Mouse (Mus musculus) intestine, embryonic 15.5 days (tissue): ENCODE measurements at regions not wholly inside any gene's neighbourhood (a gene's known extent, or its start where the extent isn't known, plus 50 kb on each side); places are given as distances from the start of the nearest gene placed in this dataset.

ENCODE experiments used
- ATAC-seq: fragments of 200-750 bp; cut with Nextera tagmentation; 2 replicates; pipeline ENCODE4 v1.8.0; 2017; ENCODE audit warnings: moderate TSS enrichment, moderate library complexity
- H3K27ac ChIP-seq: fragments of 300-500 bp; sonication (generic); 2 replicates; pipeline ENCODE4 v1.5.1; 2015; ENCODE audit warnings: mild to moderate bottlenecking, inconsistent platforms
- H3K27me3 ChIP-seq: fragments of 300-500 bp; sonication (generic); replicated peaks from 2 replicates; pipeline ENCODE4 v1.6.1; 2015; ENCODE audit warnings: inconsistent platforms
- H3K36me3 ChIP-seq: fragments of 300-500 bp; sonication (generic); 2 replicates; pipeline ENCODE4 v1.6.1; 2015; ENCODE audit warnings: inconsistent platforms
- H3K4me1 ChIP-seq: fragments of 300-500 bp; sonication (generic); replicated peaks from 2 replicates; pipeline ENCODE4 v1.6.1; 2015; ENCODE audit warnings: inconsistent platforms
- H3K4me2 ChIP-seq: fragments of 300-500 bp; sonication (generic); replicated peaks from 2 replicates; pipeline ENCODE4 v1.6.1; 2015; ENCODE audit warnings: mild to moderate bottlenecking, inconsistent platforms
- H3K4me3 ChIP-seq: fragments of 300-500 bp; sonication (generic); replicated peaks from 2 replicates; pipeline ENCODE4 v1.5.1; 2015; ENCODE audit warnings: inconsistent platforms
- H3K9ac ChIP-seq: fragments of 300-500 bp; sonication (generic); 2 replicates; pipeline ENCODE4 v1.6.1; 2015; ENCODE audit warnings: inconsistent platforms
- H3K9me3 ChIP-seq: fragments of 300-500 bp; sonication (generic); 2 replicates; pipeline ENCODE4 v1.6.1; 2016; ENCODE audit warnings: inconsistent platforms
- WGBS: fragments of 180-500 bp; shearing (Covaris S2); methylation state at CpG from one replicate; pipeline ENCODE4 v1.1.7; 2015; 5-methylcytosine and 5-hydroxymethylcytosine counted together

- WGBS: 88% methylated on average over 12 of the region's 12 CpGs
- no peak overlapping the region for H3K27ac ChIP-seq
- no peak overlapping the region for H3K9ac ChIP-seq
- H3K4me3 ChIP-seq: no peak overlapping the region
- no peak for ATAC-seq
- H3K4me2 ChIP-seq: no peak overlapping the region
- no peaks in the 10 kb centered on the region for H3K27me3 ChIP-seq
- H3K36me3 ChIP-seq: no peaks in the 10 kb centered on the region
- H3K9me3 ChIP-seq: no peaks in the 10 kb centered on the region
- H3K4me1 ChIP-seq: no peaks in the 10 kb centered on the region
Observed at GRCm38 (mm10) chr10:122615658-122616057, 62.9 kb upstream of the Ppm1h start.

DNA sequence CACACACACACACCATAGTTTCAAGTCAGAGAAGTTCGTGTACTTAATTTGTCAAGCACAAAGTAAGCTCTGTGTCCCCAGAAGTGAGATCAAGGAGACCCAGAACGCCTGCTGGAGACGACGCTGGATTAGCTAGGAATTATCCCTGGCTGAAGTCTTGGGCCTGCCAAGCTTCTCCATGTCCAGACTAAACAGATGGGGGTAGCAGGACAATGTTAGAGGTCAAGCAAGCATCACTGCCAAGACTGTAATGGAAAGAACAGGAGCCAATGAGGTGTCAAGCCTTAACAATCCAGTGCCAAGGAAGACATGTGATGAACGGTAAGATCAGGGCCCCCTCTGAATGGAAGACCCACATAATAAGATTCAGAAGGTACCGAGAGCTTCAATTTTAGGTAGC lies 62.2 kb upstream of the Ppm1h start:
- ATAC-seq: no peak
- WGBS: 66% methylated on average over 6 of the region's 6 CpGs
- no peaks in the 10 kb centered on the region for H3K4me1 ChIP-seq

GRCm38 (mm10) chr10:122618854-122619253 lies 59.7 kb upstream of the Ppm1h start:
- Histone ChIP-seq H3K4me3 (no peak overlapping the region), H3K36me3 (no peaks in the 10 kb centered on the region), H3K27me3 (no peaks in the 10 kb centered on the region), H3K4me1 (no peaks in the 10 kb centered on the region), H3K4me2 (no peak overlapping the region), H3K27ac (no peak overlapping the region), H3K9ac (no peak overlapping the region), H3K9me3 (no peaks in the 10 kb centered on the region)
- ATAC-seq: no peak
- 72% methylated on average over 3 of the region's 3 CpGs for WGBS

More for the DNA sequence above, 62.2 kb upstream of the Ppm1h start:
- Histone ChIP-seq H3K27me3 (no peaks in the 10 kb centered on the region), H3K36me3 (no peaks in the 10 kb centered on the region), H3K9me3 (no peaks in the 10 kb centered on the region), H3K4me2 (no peak overlapping the region), H3K9ac (no peak overlapping the region), H3K27ac (no peak overlapping the region), H3K4me3 (no peak overlapping the region)

DNA sequence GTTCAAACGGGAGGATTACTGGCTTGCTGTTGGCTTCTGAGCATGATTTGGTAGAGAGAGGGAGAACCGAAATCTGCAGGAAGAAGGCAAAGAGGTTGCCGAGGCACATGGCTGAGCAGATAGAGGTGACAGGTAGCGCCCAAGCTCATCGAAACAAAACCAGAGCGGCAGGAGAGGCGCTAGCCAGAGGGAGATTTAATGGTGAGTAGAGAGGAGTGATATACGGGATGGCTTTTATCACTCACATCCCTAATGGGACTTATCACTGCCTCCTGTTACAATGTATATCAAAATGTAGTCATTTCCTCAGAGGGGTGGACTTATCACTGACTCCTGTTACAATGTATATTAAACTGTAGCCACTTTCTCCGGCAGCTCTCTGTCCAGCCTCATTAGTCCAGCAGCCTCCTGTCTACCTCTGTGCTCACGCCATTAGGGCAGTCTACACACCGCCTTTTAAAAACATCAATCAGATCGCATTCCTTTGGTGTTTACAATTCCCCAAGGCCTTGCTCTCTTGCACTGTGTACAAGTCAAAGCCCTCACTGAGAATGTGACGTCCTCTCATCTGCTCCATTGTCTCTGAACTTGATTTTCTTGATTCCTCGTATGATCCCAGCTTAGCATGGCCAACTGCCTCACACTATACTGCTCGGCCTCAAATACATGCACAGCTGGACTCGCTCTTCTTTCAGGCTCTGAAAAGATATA lies 59.0 kb upstream of the Ppm1h start:
- Histone ChIP-seq H3K4me2 (no peak overlapping the region), H3K4me3 (no peak overlapping the region), H3K27ac (no peak overlapping the region), H3K36me3 (no peaks in the 10 kb centered on the region), H3K27me3 (no peaks in the 10 kb centered on the region), H3K4me1 (no peaks in the 10 kb centered on the region), H3K9ac (no peak overlapping the region), H3K9me3 (no peaks in the 10 kb centered on the region)
- ATAC-seq: no peak
- 51% methylated on average over 16 of the region's 16 CpGs for WGBS
